Mouse (Mus musculus): Measurements from ENCODE around the gene Itga9. TPM values are rescaled to one million over a fixed set of nuclear protein-coding genes. Genes with fewer than 3 reads are reported as not detected.

Gene Itga9
- polyA plus RNA-seq, 1 experiment = not detected

DNA sequence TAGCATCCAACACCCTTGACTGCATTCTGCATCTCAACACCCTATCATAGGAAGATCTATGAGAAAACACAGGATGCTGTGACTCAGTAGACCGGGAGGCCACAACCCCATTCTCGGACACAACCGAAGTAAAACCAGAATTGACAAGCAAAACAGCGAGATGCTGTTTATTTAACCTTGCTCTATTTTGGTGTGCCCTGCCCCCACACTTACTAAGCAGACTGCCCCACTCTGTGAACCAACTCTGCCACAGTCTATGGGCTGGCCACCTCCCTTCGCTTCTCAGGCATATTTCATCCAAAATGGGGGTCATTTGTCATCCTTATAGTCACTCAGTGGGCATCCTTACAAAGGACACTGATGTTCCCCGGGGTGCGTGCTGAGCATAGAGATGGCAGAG lies 160.5 kb downstream of the Itga9 start:
- Histone ChIP-seq H3K27ac (ENCODE audit: insufficient read depth, low read depth, low read length) (no peak overlapping the region), H3K4me3 (ENCODE audit: insufficient read depth, low read depth, low read length) (no peak overlapping the region), H3K4me1 (ENCODE audit: control insufficient read depth, insufficient read depth, low read length) (peaks cover 16% of the 10 kb centered on the region)
- 89% methylated on average over 7 of the region's 7 CpGs for WGBS
- no peak for TF ChIP-seq POLR2A (IDR thresholded peaks at IDR 0.05; ENCODE audit: insufficient read depth, low read depth, low read length)
- no peak for TF ChIP-seq CTCF (IDR thresholded peaks at IDR 0.05; ENCODE audit: insufficient read depth, low read depth, low read length)

DNA sequence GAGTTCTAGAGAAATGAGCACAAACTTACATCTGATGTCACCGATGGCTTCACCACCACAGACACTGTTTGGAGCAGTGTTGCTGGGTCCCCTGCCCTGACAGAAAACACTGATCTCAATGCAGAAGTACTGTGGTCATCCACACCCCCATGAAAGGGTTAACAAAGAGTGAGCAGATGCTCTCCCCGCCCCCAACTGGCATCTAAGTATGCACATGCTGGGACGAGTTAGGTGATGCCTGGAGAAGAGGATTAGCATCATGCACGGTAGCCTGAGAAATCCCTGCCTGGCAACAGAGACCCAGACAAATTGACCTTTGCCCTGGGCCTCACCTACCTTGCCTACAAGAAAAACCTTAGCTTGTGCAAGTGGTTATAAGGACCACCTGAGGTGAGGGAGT lies 162.1 kb downstream of the Itga9 start:
- TF ChIP-seq CTCF (IDR thresholded peaks at IDR 0.05; ENCODE audit: insufficient read depth, low read depth, low read length) (no peak), POLR2A (IDR thresholded peaks at IDR 0.05; ENCODE audit: insufficient read depth, low read depth, low read length) (no peak)
- H3K4me3 ChIP-seq (ENCODE audit: insufficient read depth, low read depth, low read length) = no peak overlapping the region
- peaks cover 5% of the 10 kb centered on the region; the same call in 1 of the 2 replicates for H3K4me1 ChIP-seq (ENCODE audit: control insufficient read depth, insufficient read depth, low read length)
- H3K27ac ChIP-seq (ENCODE audit: insufficient read depth, low read depth, low read length) = no peak overlapping the region
- 70% methylated on average over 4 of the region's 4 CpGs for WGBS

GRCm38 (mm10) chr9:118770366-118770765 lies 163.9 kb downstream of the Itga9 start:
- no peaks in the 10 kb centered on the region for H3K4me1 ChIP-seq (ENCODE audit: control insufficient read depth, insufficient read depth, low read length)
- 66% methylated on average over 4 of the region's 4 CpGs for WGBS
- TF ChIP-seq POLR2A (IDR thresholded peaks at IDR 0.05; ENCODE audit: insufficient read depth, low read depth, low read length) (no peak), CTCF (IDR thresholded peaks at IDR 0.05; ENCODE audit: insufficient read depth, low read depth, low read length) (no peak)

GRCm38 (mm10) chr9:118774676-118775075 lies 168.2 kb downstream of the Itga9 start:
- Histone ChIP-seq H3K4me1 (ENCODE audit: control insufficient read depth, insufficient read depth, low read length) (no peaks in the 10 kb centered on the region), H3K27ac (ENCODE audit: insufficient read depth, low read depth, low read length) (no peak overlapping the region), H3K4me3 (ENCODE audit: insufficient read depth, low read depth, low read length) (no peak overlapping the region)
- TF ChIP-seq CTCF (IDR thresholded peaks at IDR 0.05; ENCODE audit: insufficient read depth, low read depth, low read length) = no peak
- no peak for TF ChIP-seq POLR2A (IDR thresholded peaks at IDR 0.05; ENCODE audit: insufficient read depth, low read depth, low read length)
- 92% methylated on average over 6 of the region's 6 CpGs for WGBS

More at GRCm38 (mm10) chr9:118770366-118770765, 163.9 kb downstream of the Itga9 start:
- Histone ChIP-seq H3K27ac (ENCODE audit: insufficient read depth, low read depth, low read length) (no peak overlapping the region), H3K4me3 (ENCODE audit: insufficient read depth, low read depth, low read length) (no peak overlapping the region)

DNA sequence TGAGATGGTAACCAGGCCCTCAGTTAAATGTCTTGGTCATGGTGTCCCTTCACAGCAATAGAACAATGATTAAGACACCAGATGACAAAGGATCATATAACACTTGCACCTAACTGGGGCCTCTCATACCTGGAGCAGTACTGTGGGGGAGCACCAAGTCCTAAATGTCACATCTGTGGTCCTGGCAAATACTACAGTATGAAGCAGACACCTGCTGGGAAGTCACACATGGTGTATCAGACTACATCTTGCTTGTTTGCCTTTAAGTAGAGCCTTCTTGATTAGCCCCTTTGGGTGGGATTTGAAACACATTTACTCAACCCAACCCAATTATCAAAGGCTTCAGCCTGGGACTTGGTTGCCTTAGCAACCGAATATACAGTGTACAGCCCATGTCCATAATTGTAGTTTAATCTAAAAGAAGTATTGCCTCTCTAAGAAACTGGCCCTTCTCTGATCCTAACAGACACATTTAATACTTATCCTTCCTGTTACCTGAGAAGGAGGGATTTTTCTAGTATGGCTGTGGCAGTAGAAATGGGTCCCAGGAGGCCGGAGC lies 170.5 kb downstream of the Itga9 start:
- Histone ChIP-seq H3K27ac (ENCODE audit: insufficient read depth, low read depth, low read length) (no peak overlapping the region), H3K4me3 (ENCODE audit: insufficient read depth, low read depth, low read length) (no peak overlapping the region), H3K4me1 (ENCODE audit: control insufficient read depth, insufficient read depth, low read length) (no peaks in the 10 kb centered on the region)
- TF ChIP-seq POLR2A (IDR thresholded peaks at IDR 0.05; ENCODE audit: insufficient read depth, low read depth, low read length) = no peak
- no peak for TF ChIP-seq CTCF (IDR thresholded peaks at IDR 0.05; ENCODE audit: insufficient read depth, low read depth, low read length)
- WGBS = 90% methylated on average over 2 of the region's 2 CpGs

DNA sequence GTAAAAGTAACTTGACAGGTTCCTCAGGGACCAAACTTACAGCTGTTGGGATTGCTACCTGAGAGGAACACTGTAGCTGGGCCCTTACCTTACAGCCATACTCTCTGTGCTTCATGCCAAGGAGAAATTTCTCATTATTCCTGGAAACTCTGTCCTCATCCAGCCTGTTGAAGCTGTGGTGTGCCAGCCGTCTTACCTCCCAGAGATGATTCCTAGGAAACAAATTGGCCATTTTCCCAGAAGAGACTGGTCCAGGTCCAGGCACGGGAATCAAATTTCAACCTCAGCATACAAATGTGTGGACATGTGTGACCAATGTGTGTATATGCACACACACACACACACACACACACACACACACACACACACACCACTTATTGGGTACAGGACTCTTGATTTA lies 172.1 kb downstream of the Itga9 start:
- 66% methylated on average over 2 of the region's 2 CpGs for WGBS
- TF ChIP-seq POLR2A (IDR thresholded peaks at IDR 0.05; ENCODE audit: insufficient read depth, low read depth, low read length) (no peak), CTCF (IDR thresholded peaks at IDR 0.05; ENCODE audit: insufficient read depth, low read depth, low read length) (no peak)

DNA sequence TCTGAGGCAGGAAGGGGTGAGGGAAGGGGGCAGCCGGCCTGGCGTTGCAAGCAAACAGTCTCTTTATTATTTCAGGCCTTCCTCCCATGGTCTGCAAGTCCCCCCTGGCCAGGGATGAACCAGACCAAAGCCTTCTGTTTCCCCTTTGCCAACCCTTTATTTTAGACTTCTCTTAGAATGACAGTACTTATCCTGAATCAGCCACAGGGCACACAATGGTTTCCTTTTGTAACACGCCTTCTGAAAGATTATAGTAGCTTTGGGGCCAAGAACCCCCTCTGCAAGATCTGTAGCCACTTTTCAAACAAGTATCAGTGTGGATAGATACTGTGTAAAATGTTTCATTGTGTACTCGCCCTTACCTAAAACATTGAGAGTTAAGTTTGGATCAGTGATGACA lies 178.1 kb downstream of the Itga9 start:
- WGBS = 70% methylated on average over 4 of the region's 4 CpGs
- TF ChIP-seq POLR2A (IDR thresholded peaks at IDR 0.05; ENCODE audit: insufficient read depth, low read depth, low read length) (no peak), CTCF (IDR thresholded peaks at IDR 0.05; ENCODE audit: insufficient read depth, low read depth, low read length) (no peak)
- Histone ChIP-seq H3K4me1 (ENCODE audit: control insufficient read depth, insufficient read depth, low read length) (no peaks in the 10 kb centered on the region), H3K27ac (ENCODE audit: insufficient read depth, low read depth, low read length) (no peak overlapping the region), H3K4me3 (ENCODE audit: insufficient read depth, low read depth, low read length) (no peak overlapping the region)

More for the DNA sequence above, 172.1 kb downstream of the Itga9 start:
- Histone ChIP-seq H3K27ac (ENCODE audit: insufficient read depth, low read depth, low read length) (no peak overlapping the region), H3K4me1 (ENCODE audit: control insufficient read depth, insufficient read depth, low read length) (no peaks in the 10 kb centered on the region), H3K4me3 (ENCODE audit: insufficient read depth, low read depth, low read length) (no peak overlapping the region)

GRCm38 (mm10) chr9:118785816-118786215 lies 179.3 kb downstream of the Itga9 start:
- TF ChIP-seq CTCF (IDR thresholded peaks at IDR 0.05; ENCODE audit: insufficient read depth, low read depth, low read length) (no peak), POLR2A (IDR thresholded peaks at IDR 0.05; ENCODE audit: insufficient read depth, low read depth, low read length) (no peak)
- H3K4me3 ChIP-seq (ENCODE audit: insufficient read depth, low read depth, low read length) = no peak overlapping the region
- H3K4me1 ChIP-seq (ENCODE audit: control insufficient read depth, insufficient read depth, low read length) = no peaks in the 10 kb centered on the region
- H3K27ac ChIP-seq (ENCODE audit: insufficient read depth, low read depth, low read length) = no peak overlapping the region
- 80% methylated on average over 6 of the region's 6 CpGs for WGBS

DNA sequence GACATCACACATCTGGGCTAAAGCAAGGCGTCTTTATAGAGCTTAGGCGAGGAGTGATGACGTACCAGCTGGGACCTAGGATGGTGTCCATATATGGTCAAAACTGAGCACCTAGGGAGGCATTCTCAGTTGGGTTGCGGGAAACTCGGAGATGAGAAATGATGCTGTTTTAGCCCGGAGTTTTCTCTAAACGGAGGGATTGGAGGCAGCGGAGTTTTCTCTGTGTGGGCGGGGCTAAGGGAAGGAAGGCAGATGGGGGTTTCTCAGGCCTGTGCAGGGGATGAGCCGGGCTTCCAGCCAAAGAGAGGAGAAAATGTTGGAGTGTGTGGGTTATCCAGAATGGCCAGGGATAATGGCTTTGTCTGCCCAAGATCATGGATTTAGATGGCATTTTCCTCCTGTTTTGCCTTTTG lies 182.4 kb downstream of the Itga9 start:
- 63% methylated on average over 10 of the region's 10 CpGs for WGBS
- 0 out of 2 replicates have a peak, but pooled peaks cover 4% of the 10 kb centered on the region for H3K4me1 ChIP-seq (ENCODE audit: control insufficient read depth, insufficient read depth, low read length)
- H3K4me3 ChIP-seq (ENCODE audit: insufficient read depth, low read depth, low read length) = no peak overlapping the region
- TF ChIP-seq CTCF (IDR thresholded peaks at IDR 0.05; ENCODE audit: insufficient read depth, low read depth, low read length) (no peak), POLR2A (IDR thresholded peaks at IDR 0.05; ENCODE audit: insufficient read depth, low read depth, low read length) (no peak)
- H3K27ac ChIP-seq (ENCODE audit: insufficient read depth, low read depth, low read length) = no peak overlapping the region

Measured in olfactory bulb, adult 2 months (tissue).